Mouse (Mus musculus) cerebellum, postnatal 10 days (tissue): ENCODE data around the gene Fbxl16.

Experiments used
- DNase-seq, 2 experiments: peaks; one replicate each; pipeline ENCODE4 v3.0.0; 2021; ENCODE audit warnings: mixed read lengths in 2 of 2

Fbxl16 gene

DNA sequence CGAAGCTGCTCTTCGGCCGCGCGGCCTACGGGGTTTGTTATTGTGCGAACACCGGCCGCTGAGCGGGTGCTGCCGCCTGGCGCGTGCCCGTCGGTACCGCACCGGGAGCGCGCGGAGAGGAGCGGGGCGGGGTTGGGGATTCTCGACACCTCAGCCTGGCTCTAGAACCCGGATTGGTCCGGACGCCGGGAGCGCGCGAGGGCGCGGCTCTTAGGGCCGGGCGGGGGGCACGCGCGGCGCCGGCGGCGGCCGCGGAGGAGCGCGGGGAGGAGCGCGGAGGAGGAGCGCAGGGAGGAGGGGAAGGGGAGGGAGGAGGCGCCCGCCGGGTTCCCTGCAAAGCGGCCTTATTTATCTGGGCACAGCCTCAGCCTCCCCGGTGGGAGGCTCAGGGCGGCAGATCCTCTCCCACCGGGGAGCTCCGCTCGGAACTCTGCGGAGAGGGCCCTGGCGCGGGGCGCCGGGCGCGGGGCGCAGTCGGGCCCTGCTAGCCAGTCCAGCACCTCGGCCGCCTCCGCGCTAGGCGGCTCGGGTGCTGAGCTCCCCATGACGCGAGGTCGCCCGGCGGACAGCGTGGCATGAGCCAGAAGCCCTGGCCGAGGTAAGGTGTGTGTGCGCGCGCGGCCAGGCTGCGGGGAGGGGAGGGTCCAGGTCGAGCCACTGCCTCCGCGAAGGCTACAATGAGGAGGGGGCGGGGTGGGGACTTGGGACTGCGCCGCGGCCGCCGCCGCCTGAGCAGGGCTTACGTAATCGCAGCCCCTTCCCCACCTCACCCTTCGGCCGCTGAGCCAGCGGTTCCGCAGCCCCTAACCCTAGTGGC is at the start of gene Fbxl16:
Fbxl16 (plus strand) TSS at position 297 of the 817 bp plus-strand sequence.
- DNase-seq = peak; percentile 96 to 97

DNA sequence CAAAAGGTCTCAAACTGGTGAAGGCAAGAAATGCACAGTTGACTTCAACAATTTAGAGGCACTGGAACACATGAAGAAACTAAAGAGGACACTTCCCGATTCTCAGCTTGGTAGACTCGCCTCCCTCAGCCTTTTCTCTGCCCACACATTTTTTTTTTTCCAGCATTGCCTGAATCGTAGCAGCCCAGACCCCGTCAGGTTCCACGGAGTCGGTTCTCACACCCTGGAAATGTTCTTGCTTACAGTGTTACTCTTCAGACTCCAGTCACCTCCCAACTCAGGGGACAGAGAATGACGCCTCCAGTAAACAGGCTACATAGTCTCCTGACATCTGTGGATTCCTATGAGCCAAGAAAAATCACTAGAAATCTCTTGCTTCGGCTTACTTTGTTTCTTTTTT is 48.7 kb upstream of the Fbxl16 start:
- no peak for DNase-seq

DNA sequence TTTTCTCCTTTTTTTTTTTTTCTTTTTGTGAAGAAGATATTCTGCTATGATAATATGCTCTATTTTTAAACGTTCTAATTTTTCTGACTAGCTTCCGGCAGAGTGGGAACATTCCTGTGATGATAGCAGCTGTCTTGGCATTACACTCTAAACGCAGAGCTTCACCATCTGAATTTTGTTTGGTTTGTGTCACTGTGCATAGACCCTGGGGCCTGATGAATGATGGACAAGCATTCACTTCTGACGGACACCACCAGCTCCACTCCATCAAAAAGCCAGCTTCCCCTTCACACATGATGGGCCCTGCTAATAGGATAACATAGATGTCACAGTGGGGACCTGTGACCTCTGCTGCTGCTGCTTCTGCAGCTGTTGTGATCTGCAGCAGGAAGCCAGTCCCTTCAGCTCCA is 47.3 kb upstream of the Fbxl16 start:
- DNase-seq = no peak

DNA sequence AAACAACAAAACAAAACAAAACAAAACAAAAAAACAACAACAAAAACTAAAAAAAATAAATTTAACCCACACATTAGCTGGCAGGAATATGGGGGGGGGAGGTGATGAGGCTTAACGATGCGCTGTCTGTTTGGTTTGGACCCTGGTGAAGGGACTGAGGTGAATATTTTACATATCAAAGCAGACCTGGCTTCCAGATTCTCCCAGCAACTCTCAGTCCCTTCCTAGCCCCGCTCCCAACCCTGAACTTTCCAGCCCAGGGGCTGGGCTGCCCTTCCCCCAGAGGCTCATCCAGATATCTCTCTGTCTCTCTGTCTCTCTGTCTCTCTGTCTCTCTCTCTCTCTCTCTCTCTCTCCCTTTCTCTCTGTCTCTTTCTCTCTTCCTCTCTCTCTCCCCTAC is 46.3 kb upstream of the Fbxl16 start:
- no peak for DNase-seq

DNA sequence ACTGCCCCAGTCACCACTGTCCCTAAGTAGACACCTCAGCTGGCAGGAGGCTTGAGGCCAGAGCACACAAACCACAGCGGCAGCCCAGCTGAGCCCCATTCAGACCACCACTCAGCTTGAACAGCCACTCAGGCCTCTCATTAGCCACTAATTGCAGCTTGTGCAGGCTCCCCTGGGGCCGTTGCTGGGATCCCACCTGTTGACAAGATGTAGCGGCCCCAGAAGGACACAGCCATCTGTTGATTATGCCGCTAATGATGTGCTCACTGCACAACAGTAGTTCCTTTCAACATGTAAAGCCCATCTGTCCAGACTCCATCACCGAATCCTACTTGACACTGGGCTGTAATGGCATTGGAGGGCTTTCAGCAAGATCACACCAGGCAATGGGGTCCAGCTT is 43.0 kb upstream of the Fbxl16 start:
- DNase-seq = no peak

DNA sequence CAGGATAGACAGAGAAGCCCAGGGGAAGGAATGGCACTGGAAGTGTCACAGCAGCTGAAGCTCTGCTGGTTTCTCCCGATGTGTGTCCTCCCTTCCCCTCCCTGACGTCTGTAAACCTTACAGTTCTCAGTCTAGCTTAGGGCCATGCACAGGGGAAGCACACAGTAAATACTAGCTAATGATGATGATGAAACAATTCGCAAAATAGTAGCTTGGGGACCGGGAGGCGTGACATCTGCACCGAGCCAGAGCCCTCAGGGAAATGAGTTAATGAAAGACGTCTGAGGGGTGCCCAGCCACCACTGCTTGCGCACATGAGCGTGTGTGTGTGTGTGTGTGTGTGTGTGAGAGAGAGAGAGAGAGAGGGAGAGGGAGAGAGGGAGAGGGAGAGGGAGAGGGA is 39.6 kb upstream of the Fbxl16 start:
- DNase-seq = no peak

DNA sequence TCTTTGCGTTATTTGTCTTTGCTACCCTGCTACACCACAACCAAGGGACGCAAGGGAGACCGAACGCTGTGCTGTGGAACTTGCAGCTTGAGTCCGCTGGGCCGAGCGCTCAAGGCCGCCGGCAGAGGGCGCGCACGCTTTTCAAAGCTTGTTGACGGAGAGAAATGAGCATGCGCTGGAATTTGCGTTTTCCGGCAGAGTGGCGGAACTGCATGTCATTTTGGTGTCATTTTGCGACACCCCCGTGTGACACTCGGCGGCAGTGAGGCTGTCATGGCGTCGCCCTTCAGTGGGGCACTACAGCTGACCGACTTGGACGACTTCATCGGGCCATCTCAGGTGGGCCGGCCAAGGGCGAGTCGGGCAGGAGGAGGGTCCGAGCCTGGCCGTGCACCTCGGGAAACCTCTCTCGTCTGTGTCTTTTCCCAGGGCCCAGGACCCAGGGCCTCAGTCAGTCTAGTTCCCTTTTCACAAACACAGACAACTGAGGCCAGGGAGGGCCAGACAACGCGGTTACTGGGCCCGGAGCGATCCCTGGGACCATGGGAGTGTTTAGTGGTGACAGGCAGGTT is 35.2 kb upstream of the Fbxl16 start, which contains the start of gene Narfl:
Narfl (plus strand) TSS at position 228 of the 572 bp plus-strand sequence.
- peak; percentile 99 for DNase-seq

DNA sequence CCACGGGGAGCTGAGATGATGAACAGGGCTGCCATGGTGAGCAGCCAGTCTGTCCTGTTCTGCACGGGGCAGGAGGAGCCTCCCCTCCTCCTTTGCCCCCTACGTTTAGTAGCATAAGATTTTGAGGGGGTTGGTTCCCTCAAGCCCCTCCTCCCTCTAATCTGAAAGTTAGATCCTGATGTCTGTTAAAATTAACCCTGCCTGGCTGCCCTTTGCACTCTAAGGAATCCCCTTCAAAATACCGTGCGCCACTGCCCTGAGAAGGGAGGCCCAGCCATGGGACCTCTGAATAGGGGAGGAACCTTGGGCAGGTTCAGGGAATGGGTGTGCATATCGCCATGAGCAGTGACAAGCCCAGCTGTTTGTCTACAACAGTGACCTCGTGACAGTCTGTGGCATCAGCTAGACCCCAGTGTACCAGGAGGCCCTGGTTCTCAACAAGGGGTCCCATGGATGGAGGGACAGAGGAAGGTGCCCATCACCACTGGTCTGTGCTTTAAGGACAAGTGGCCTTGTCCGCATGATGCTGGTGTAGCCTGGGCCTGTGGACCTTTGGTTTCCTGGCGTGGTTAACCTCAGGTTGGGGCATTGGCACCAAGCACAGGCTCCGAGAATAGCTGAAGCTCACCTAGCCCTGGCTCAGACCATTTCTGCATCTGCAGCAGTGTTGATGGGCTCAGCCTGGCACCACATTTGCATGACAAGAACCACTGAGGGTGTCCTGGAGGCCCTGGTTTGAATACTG is 33.4 kb upstream of the Fbxl16 start:
- no peak for DNase-seq

DNA sequence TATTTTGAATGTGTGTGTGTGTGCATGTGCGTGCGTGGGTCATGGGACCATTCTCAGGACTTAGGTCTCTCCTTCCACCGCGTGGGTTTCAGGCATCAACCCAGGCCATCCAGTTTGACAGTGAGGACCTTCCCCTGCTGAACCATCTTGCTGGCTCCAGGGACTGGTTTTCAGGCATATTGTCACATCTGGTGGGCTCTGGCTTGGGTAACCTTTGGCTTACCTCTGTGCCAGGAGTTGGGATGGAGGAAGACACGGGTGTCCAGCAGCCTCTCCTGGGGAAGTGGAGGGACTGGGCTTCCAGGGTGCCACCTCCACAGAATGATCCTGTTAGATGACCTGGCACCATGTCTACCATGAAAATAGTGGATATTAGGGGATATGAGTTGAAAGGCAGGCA is 30.9 kb upstream of the Fbxl16 start:
- no peak for DNase-seq

DNA sequence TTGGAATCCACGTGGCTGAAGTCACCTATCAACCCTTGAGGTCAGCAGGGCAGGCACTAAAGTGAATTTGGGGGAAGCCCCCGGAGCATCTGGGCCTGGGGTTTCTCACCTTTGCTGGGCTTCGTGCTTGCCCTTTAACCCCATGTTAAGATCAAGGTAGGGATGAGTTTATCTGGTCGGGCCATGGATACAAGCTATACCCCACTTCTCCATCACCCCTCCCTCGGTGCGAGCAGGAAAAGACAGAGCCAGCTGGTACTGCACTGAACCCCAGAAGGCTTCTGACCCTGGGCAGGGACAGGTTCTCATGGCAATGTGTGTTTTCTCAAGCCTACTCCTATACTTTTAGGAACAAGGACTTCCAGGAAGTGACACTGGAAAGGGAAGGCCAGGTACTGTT is 27.5 kb upstream of the Fbxl16 start:
- no peak for DNase-seq

DNA sequence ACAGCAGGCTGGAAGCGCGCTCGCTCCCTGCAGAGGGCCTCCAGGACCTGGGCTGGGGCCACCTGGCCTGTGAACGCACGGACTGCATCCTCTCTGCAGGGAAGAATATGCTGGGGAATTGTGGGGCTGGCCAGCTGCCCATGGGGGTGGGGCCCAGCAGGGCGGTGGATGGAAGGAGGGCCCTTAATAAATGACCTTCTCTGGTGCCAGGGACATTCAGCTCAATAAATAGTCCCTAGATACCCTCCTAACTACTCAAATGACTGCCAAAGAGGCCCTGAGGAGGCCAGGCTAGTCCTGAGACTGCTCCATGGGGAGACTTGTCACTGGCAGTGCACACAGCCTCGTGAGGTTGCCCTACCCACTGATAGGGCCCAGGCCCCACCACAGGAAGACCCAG is 25.8 kb upstream of the Fbxl16 start:
- DNase-seq = peak in 1 of 2 experiments; percentile 63

DNA sequence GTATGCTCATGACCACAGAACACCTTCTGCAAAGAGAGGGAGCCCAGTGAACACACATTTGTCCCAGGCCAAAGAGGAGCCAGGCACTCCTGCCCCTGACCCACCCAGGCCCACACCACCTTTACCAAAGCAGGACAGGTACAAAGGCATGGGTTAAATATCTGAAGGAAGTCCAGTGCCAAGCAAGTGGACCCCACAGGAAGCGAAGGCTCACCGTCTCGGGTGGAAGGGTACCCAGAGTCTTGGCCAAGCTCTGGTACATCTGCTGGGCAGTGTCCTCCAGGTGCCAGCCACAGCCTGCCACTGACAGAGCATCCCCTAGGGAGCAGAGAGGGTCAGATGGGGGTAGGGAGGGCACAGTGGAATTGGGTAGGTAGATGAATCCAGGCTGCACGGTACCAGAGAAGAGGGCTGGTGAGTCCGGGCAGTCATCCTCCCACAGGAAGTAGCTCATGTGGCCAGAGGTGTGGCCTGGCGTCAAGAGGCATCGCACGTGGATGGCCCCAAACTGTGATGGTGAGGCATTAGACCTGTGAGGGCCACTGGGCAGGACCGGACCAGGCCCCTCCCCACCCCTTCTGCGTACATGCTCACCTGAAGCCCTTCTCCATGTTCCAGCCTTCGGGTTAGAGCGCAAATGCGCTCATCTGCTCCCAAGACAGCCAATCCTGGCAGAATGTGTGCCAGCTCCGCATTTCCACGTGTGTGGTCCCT is 24.9 kb upstream of the Fbxl16 start:
- no peak for DNase-seq

DNA sequence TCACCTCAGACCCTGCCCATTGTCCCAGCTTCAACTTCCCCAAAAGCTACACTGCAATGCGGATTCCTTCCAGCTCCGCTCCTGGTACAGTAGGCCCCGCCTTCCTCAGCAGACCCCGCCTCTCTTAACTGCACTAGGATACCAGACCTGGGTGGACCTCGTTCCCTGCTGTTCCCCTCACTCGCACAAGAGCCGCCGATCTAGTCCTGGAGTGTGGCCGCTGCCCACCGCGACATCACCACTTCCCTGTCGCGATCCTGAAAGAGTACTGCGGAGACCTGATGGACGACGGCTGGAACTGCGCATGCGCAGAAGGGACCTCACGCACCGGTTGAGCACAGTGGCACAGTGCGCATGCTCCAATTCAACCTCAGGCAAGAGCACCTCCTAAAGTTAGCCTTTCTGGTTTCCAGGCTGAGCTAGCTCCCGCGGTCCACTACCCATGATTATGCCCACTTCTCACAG is 23.6 kb upstream of the Fbxl16 start, which contains the start of gene Haghl:
Haghl (minus strand) TSS at position 393 of the 465 bp plus-strand sequence.
- peak; percentile 98 for DNase-seq

DNA sequence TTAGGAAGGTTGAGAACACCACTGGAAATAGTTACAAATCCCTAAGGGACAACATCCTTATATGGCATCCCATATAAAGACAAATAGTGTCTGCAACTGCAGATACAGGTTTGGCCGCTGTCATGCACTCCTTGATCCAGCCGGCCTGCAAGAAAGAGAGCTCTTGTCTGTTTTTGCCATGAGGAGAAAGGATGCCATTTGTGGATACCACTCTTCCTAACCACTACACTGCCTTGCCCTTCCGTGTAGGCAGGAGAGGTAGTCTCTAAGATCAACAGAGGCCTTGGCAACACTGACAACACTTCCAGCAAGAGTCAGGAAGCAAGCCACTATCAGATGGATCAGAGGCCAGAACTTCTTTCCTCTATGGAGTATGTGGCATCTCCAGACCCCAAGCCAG is 22.6 kb upstream of the Fbxl16 start, which contains the start of gene Ccdc78:
Ccdc78 (plus strand) TSS at position 301 of the 400 bp plus-strand sequence.
- DNase-seq = no peak

DNA sequence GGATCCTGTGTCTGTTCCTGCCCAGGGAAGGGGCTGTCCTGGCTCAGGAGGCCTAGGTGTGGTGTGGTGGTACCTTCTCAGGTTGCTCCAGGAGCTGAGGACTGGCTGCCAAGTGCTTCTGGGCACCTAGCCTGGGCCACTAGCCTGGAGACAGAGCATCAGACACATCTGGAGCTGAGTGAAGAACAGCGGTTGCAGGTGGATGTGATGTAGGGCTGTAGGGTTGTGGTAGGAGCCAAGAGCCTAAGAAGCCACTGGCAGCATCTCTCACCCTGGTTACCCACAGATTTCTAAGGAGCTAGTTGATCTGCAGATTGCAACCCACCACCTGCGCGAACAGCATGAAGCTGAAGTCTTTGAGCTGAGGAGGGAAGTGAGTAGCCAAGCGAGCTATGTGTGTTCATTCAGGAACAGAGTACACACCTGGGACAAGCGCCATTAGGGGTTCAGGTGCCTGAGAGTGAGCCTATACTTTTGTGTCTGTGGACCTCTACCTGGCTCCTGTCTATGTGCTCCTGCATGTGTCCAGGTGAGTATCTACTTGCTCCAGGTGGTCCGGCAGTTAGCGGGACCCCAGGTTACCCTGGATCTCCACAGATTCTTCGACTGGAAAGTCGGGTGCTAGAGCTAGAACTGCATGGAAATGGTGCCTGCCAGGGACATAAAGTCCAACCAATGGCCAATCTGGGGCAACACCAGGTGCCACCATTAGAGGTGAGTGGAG is 21.9 kb upstream of the Fbxl16 start:
- DNase-seq = no peak

DNA sequence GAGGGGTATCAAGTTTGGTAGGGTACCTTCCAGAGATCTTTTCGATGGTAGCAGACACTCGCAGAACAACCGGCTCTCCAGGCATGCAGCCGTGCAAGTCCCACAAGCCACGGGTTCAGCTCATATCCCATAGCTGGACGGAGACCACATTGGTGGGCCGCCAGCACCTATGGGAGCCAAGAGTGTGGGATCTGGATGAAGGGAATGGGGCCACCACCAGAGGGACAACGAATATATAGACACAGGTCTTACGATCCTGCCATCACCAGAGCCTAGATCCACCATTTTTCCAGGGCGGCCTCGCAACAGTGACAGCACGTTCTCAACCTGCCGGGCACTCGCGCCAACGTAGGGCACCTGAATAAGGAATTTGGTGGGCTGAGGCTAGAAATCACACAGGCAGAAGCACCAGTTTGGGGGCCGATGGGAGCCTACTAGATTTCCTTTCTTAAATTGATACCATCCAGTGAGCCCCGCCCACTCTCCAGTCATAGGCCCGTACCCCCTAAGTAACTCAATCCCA is 17.5 kb upstream of the Fbxl16 start:
- peak in 1 of 2 experiments; percentile 44 for DNase-seq

DNA sequence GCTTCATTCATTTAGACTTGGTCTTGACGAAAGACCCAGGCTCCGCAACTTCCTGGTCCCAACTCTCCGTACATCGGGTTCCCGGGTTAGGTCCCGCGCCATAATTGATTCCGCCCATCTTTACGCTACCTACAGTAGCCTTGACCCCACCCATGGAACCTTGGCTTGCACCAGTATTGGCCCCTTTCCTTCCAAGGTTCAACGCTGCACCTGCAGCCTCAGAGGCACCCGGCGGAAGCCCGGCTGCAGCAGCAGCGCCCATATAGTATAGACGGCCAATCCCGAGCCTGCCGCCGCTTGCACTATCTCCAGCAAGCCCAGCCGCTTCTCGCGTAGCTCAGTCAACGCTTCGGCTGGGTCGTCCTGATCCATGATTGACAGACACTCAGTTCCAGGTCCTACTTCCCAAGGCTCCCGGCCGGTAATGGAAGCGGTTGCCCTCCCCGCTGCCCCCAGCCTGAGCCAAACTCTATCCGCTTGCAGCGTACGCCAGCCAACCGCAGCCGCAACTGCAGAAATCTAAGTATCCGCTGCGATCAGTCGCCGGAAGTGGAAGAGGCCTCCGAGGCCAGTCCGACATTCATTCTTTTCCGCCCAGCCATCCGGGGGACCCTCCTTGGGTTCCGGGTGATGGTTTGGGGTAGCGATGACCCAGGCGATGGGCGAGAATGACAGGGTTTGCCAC is 16.9 kb upstream of the Fbxl16 start:
- peak; percentile 92 to 94 for DNase-seq

DNA sequence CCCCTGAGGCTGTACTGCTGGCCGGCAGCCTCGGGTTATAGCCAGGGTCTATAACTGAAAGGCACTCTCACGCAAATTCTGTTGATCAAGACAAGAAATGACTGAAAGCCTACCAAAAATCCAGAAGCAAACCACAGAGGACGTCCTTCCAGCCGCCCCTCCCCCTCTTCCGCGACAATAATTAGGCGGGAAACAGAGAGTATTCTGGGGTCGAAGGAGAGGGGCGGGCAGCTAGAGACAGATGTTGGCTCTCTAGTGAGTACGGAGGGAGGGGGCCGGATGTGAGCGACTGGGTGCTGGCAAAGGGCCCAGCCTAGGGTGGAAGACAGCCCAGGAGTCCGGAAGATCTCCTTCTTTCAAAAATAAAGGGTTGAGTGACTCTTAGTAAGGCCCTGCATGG is 16.3 kb upstream of the Fbxl16 start, which contains the start of gene Fam173a:
Fam173a (minus strand) TSS at position 287 of the 400 bp plus-strand sequence.
- DNase-seq = peak; percentile 75 to 77

DNA sequence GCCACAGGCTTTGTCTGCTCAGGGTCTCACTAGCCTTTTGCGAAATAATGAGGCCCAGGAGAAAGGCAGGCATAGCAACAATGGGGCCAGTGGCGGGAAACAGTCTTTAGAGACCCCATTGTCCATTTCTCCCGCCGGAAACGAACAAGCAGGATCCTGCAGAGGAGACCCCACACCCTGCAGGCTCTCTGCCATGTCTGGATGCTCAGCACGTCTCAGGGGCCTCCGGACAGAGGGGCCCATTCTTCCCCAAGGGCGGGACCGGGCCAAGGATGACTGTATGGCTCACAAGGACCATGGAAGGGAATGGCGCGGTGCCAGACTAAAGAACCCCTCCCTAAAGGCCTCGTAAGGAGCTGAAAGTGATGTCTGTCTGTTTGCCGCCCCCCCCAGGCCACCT is 14.7 kb upstream of the Fbxl16 start:
- peak in 1 of 2 experiments; percentile 51 for DNase-seq

DNA sequence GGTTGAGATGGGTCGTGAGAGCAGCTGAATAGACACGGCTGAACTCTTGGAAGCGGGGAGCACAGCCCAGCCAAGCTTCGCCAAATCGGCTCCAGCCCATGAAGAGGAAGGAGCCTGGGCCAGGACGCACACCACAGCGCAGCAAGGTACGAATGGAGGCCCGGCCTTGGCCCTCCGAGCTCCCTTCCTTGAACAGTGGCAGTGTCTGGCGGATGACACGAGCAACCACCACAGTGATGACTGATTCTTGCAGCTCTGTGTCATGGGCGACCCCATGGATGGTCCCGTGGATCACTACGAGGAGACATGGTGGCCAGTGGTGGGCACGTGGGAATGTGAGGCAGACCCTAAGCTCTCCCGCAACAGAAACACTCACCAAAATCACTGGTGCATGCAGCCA is 13.9 kb upstream of the Fbxl16 start:
- no peak for DNase-seq

DNA sequence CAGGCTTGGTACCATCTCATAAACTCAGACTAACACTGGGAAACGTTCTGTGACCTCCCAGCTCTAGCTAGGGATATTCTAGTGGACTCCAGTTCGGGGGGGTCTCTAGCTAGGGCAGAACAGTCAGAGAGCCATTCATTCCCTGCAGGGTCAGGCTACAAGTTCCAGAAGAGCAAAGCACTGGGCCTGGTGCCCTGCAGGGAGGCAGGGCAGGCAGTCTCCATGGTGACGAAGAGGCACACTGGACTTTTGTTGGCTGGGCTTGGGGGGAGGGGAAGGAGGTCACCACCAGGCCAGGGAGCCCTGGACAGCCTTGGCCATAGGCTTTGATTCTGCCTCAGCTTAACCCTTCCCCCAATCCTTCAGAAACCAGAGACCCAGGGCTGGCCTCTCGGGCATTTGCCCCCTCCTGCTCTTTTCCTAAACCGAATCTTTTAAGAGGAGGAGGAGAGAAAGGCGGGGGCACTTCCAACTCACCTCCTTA is 13.2 kb upstream of the Fbxl16 start, which contains the start of gene AC134908.4:
AC134908.4 (minus strand) TSS at position 51 of the 484 bp plus-strand sequence.
- DNase-seq = peak in 1 of 2 experiments; percentile 67
